Mouse (Mus musculus): ENCODE data around the gene Wfs1. TPM values are rescaled to one million over a fixed set of nuclear protein-coding genes. Genes with fewer than 3 reads are reported as not detected.
A peak's percentile ranks its signal among the peaks of the same experiment; 100 is the strongest.

The Wfs1 gene
- total and polyA plus RNA-seq, 3 experiments: 0.56 to 2.5 (median 1.8) TPM

DNA sequence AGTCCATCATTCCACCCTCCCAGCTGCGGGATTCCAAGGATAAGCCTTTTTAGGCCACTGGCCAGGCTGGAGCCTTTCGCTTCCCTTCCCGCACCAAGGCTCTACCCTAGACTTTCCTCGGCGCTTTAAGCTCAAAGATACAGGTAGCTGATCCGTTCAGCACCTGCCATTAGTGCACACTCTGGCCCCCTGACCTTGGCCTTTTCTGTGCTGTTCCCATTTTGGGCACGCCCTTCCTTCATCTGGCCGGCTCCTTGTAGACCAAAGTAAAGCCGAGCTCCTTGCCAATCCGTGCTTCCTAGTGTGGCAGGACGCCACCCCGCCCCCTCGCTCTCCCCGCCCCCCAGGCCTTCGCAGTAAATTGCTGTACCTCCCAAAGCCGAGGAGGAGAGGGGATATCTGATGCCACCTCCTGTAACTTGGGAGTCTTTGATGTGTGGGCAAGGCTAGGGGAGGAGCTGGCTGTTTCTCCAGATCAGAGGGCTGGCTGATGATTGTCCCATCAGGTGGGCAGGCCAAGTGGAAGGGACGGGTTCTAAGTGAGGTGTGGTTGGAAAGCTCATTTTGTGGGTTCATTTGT lies 40.4 kb upstream of the Wfs1 start:
- dilution Hi-C loops (cut with MboI; ENCODE audit: extremely low pct_ligation_motif_present, extremely low pct_unique_long_range_greater_than_20kb, low sequenced_read_pairs) (no loop called here), in situ Hi-C loops (cut with MboI; ENCODE audit: low pct_ligation_motif_present, low pct_unique_long_range_greater_than_20kb, low sequenced_read_pairs) (no loop called here)
- H3K4me1 ChIP-seq (ENCODE audit: control insufficient read depth in 1 of 2, insufficient read depth in 2 of 2): no peaks in the 10 kb centered on the region
- no peak overlapping the region for H3K27ac ChIP-seq (ENCODE audit: insufficient read depth, low read depth)
- H3K79me2 ChIP-seq (replicated peaks; ENCODE audit: control insufficient read depth, extremely low read depth, insufficient read depth, poor library complexity, severe bottlenecking): no peaks in the 10 kb centered on the region
- no peaks in the 10 kb centered on the region for H3K36me3 ChIP-seq (replicated peaks in 1 of 2; ENCODE audit: control insufficient read depth in 1 of 2, insufficient read depth in 1 of 2, low read length in 1 of 2)
- no peak overlapping the region for H3K4me2 ChIP-seq (ENCODE audit: insufficient read depth, low read depth, poor library complexity, severe bottlenecking)
- TF ChIP-seq MAX (IDR thresholded peaks at IDR 0.05; ENCODE audit: low read length): no peak
- TF ChIP-seq JUND (conservative IDR thresholded peaks at IDR 0.05; ENCODE audit: low read depth, low read length): no peak
- no peak for TF ChIP-seq MYC (IDR thresholded peaks at IDR 0.05; ENCODE audit: low read depth, low read length)
- no peak for TF ChIP-seq CTCF (conservative IDR thresholded peaks at IDR 0.05 in 1 of 2, IDR thresholded peaks at IDR 0.05 in 1 of 2; ENCODE audit: low read depth in 2 of 2, low read length in 2 of 2)
- no peak for TF ChIP-seq BHLHE40 (IDR thresholded peaks at IDR 0.05; ENCODE audit: low read depth, low read length)
- TF ChIP-seq NELFE (IDR thresholded peaks at IDR 0.05; ENCODE audit: low read depth, low read length): no peak
- H3K9me3 ChIP-seq (replicated peaks; ENCODE audit: low read length): peaks cover 6% of the 10 kb centered on the region
- DNase-seq (ENCODE audit: extremely low read depth): no peak
- H3K27me3 ChIP-seq (replicated peaks): peaks cover 64% of the 10 kb centered on the region
- no peak overlapping the region for H3K9ac ChIP-seq (ENCODE audit: insufficient read depth, low read depth)
- H3K4me3 ChIP-seq (replicated peaks in 1 of 3; ENCODE audit: low read depth in 2 of 3, low read length in 2 of 3, poor library complexity in 1 of 3): no peak overlapping the region

DNA sequence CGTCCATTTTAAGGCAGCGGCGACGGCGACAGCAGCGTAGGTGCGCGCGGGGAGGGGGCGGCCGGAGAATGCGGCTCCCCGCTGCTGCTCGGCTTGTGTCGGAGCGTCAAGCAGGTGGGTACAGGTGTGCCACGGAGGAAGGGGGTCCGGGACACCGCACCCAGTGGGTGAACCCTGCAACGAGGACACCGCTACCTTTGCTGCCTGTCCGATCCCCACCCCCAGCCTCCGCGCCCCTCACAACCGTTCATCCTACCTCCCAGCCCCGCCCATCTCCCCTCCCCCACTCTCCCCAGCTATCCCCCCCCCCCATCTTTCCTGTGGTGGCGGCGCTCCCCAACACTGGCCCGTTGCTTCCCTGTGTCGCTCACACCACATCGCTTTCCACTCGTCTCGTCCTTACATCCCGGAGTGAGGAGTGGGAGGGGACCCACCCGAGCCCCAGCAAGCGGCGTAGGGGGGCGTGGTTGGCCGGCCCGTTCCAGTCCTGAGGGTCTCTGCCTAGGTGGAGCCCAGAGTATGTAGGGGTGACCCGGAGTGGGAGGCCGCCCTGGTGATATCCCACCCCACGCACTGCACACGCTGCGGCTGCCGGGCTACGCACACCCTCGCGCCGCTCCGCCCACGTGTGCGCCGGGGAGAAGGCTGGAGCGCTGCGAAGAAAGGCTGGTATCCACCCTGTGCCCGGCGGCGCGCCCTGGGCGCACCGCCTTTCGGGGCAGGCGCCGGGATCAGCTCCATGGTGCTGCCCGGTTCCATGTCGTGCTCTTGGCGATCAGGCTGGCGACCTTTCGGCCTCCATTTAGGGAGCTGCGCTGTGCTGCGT lies 39.7 kb upstream of the Wfs1 start:
- TF ChIP-seq MAX (IDR thresholded peaks at IDR 0.05; ENCODE audit: low read length): no peak
- TF ChIP-seq HCFC1 (IDR thresholded peaks at IDR 0.05; ENCODE audit: low read depth, low read length): no peak
- no peak for TF ChIP-seq POLR2AphosphoS2 (IDR thresholded peaks at IDR 0.05; ENCODE audit: low read depth, low read length)
- TF ChIP-seq ZNF384 (IDR thresholded peaks at IDR 0.05; ENCODE audit: low read depth, low read length): no peak
- TF ChIP-seq IRF4 (IDR thresholded peaks at IDR 0.05; ENCODE audit: low read depth, low read length): no peak
- TF ChIP-seq TBP (conservative IDR thresholded peaks at IDR 0.05; ENCODE audit: low read depth, low read length): no peak
- no peak for TF ChIP-seq KAT2A (IDR thresholded peaks at IDR 0.05; ENCODE audit: insufficient replicate concordance, low read length)
- TF ChIP-seq ZKSCAN1 (IDR thresholded peaks at IDR 0.05; ENCODE audit: borderline replicate concordance, low read depth, low read length): no peak
- TF ChIP-seq CHD1 (IDR thresholded peaks at IDR 0.05; ENCODE audit: low read depth, low read length): no peak
- no peak for TF ChIP-seq CTCF (conservative IDR thresholded peaks at IDR 0.05 in 1 of 2, IDR thresholded peaks at IDR 0.05 in 1 of 2; ENCODE audit: low read depth in 2 of 2, low read length in 2 of 2)
- H3K4me1 ChIP-seq (ENCODE audit: control insufficient read depth in 1 of 2, insufficient read depth in 2 of 2): no peaks in the 10 kb centered on the region
- H3K9ac ChIP-seq (ENCODE audit: insufficient read depth, low read depth): no peak overlapping the region
- peak overlapping the region in 1 of 3 experiments; percentile 38 for H3K4me3 ChIP-seq (replicated peaks in 1 of 3; ENCODE audit: low read depth in 2 of 3, low read length in 2 of 3, poor library complexity in 1 of 3)
- H3K4me2 ChIP-seq (ENCODE audit: insufficient read depth, low read depth, poor library complexity, severe bottlenecking): peak overlapping the region; percentile 23; the same call in 1 of the 2 replicates
- no peaks in the 10 kb centered on the region for H3K79me2 ChIP-seq (replicated peaks; ENCODE audit: control insufficient read depth, extremely low read depth, insufficient read depth, poor library complexity, severe bottlenecking)
- H3K27me3 ChIP-seq (replicated peaks): peaks cover 70% of the 10 kb centered on the region
- DNase-seq (ENCODE audit: extremely low read depth): no peak
- peaks cover 6% of the 10 kb centered on the region for H3K9me3 ChIP-seq (replicated peaks; ENCODE audit: low read length)
- dilution Hi-C loops (cut with MboI; ENCODE audit: extremely low pct_ligation_motif_present, extremely low pct_unique_long_range_greater_than_20kb, low sequenced_read_pairs): no loop called here
- H3K36me3 ChIP-seq (replicated peaks in 1 of 2; ENCODE audit: control insufficient read depth in 1 of 2, insufficient read depth in 1 of 2, low read length in 1 of 2): no peaks in the 10 kb centered on the region
- in situ Hi-C loops (cut with MboI; ENCODE audit: low pct_ligation_motif_present, low pct_unique_long_range_greater_than_20kb, low sequenced_read_pairs): no loop called here
- no peak overlapping the region for H3K27ac ChIP-seq (ENCODE audit: insufficient read depth, low read depth)
